Mouse (Mus musculus) heart, adult 2 months (tissue): Measurements from ENCODE around the gene Slc22a17.

Experiments
- CTCF ChIP-seq: fragments of 200-600 bp; IDR thresholded peaks from 2 replicates; pipeline ENCODE4 v1.8.1; 2022; ENCODE audit warnings: antibody characterized with exemption, mild to moderate bottlenecking, moderate library complexity
- POLR2A ChIP-seq: fragments of 200-500 bp; IDR thresholded peaks from 2 replicates; pipeline ENCODE4 v1.6.1; 2011; ENCODE audit warnings: mild to moderate bottlenecking, low read depth, low read length, control low read depth; ENCODE audit not compliant: insufficient read depth

DNA sequence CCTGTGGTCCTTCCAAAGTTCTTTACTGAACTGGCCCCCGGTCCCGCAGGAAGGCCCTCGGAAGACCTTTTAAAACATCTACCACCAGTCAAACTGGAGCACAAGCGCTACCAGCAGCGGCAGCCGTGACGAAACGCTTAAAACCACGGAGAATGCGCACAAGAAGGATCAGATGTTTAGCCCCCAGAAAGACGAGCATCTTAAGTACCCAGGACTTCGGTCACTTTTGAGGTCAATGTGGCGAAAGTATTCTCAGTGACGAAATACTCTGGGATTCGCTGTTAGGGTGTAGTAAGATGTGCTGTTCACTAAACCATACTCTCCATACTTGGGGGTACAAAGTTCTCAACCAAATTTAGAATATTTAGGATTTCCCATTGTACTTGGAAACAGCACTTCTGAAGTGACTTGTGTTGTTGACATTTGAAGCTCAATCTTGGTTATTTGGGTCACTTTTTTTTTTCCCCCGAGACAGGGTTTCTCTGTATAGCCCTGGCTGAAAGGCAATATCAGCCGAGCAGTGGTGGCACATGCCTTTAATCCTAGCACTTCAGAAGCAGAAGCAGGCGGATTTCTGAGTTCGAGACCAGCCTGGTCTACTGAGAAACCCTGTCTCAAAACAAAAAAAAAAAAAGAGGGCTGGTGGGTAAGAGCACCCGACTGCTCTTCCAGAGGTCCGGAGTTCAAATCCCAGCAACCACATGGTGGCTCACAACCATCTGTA, 48.5 kb downstream of the Slc22a17 start:
- no peak for TF ChIP-seq POLR2A
- TF ChIP-seq CTCF: no peak
